Mouse (Mus musculus): ENCODE results near the gene Ccnd3. TPM values are rescaled to one million over a fixed set of nuclear protein-coding genes. Genes with fewer than 3 reads are reported as not detected.

The Ccnd3 gene
- polyA plus RNA-seq, 1 experiment from 2014 or later = 428 TPM

DNA sequence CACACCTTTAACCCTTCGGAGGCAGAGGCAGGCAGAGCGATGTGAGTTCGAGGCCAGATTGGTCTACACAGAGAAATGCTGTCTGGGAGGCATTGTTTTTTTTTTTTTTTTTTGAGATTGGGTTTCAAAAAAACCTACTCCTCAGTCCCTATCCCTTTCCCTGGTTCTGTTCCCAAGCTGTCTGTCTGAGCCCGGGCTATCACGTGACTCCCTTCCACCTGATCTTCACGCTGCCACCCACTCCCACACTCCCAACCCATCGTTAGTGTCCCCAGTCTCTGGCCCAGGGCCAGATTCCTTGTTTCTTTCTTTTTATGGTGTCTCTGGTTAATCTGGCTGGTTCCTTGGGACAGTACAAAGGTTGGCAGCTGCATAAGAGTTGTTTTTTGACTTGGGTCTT lies 46.2 kb downstream of the Ccnd3 start:
- Histone ChIP-seq H3K4me1 (ENCODE audit: control insufficient read depth, insufficient read depth, low read length) (no peaks in the 10 kb centered on the region; the same call in 1 of the 2 replicates), H3K4me2 (replicated peaks; ENCODE audit: low read depth, low read length) (no peak overlapping the region), H3K4me3 (ENCODE audit: low read depth, low read length) (no peak overlapping the region), H3K9ac (replicated peaks; ENCODE audit: low read depth, low read length) (no peak overlapping the region), H3K27me3 (ENCODE audit: control insufficient read depth, insufficient read depth, low read length) (no peaks in the 10 kb centered on the region), H3K36me3 (ENCODE audit: control insufficient read depth, insufficient read depth, low read length) (no peaks in the 10 kb centered on the region), H3K27ac (ENCODE audit: low read length) (no peak overlapping the region), H3K9me3 (ENCODE audit: control insufficient read depth, low read depth, low read length) (no peaks in the 10 kb centered on the region)
- 70% methylated on average over 7 of the region's 7 CpGs for WGBS
- ATAC-seq (ENCODE audit: insufficient number of reproducible peaks, insufficient read depth, low FRiP score, low read depth) = no peak

- no peak overlapping the region for H3K4me2 ChIP-seq (replicated peaks; ENCODE audit: low read depth, low read length)
Measured at GRCm38 (mm10) chr17:47552994-47553393, 48.1 kb downstream of the Ccnd3 start.

DNA sequence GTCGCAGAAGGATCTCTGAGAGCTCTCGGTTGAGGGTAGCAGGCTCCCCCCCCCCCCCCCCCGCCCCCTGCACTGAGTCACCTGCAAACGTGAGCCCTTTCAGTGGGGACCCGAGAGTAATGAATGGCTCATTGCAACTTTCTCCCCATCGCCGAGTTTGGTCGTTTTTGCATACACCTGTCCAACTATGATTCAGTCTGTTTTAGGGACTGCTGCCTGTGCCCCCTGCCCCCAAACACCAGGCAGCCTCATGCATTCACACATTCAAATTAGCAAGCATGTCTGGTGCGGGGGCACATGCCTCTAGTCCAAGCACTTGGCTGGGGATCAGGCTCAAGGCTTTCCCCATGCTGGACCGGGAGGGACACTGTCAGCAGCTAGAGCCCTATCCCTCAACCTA lies 49.8 kb downstream of the Ccnd3 start:
- Histone ChIP-seq H3K4me3 (ENCODE audit: low read depth, low read length) (no peak overlapping the region), H3K9me3 (ENCODE audit: control insufficient read depth, low read depth, low read length) (no peaks in the 10 kb centered on the region), H3K9ac (replicated peaks; ENCODE audit: low read depth, low read length) (no peak overlapping the region), H3K4me2 (replicated peaks; ENCODE audit: low read depth, low read length) (no peak overlapping the region), H3K27me3 (ENCODE audit: control insufficient read depth, insufficient read depth, low read length) (no peaks in the 10 kb centered on the region), H3K27ac (ENCODE audit: low read length) (no peak overlapping the region), H3K36me3 (ENCODE audit: control insufficient read depth, insufficient read depth, low read length) (no peaks in the 10 kb centered on the region), H3K4me1 (ENCODE audit: control insufficient read depth, insufficient read depth, low read length) (peaks cover under 1% of the 10 kb centered on the region; the same call in 1 of the 2 replicates)
- no peak for ATAC-seq (ENCODE audit: insufficient number of reproducible peaks, insufficient read depth, low FRiP score, low read depth)
- 65% methylated on average over 9 of the region's 10 CpGs for WGBS

More at GRCm38 (mm10) chr17:47552994-47553393, 48.1 kb downstream of the Ccnd3 start:
- H3K36me3 ChIP-seq (ENCODE audit: control insufficient read depth, insufficient read depth, low read length) = no peaks in the 10 kb centered on the region
- no peak for ATAC-seq (ENCODE audit: insufficient number of reproducible peaks, insufficient read depth, low FRiP score, low read depth)
- no peaks in the 10 kb centered on the region; the same call in 1 of the 2 replicates for H3K4me1 ChIP-seq (ENCODE audit: control insufficient read depth, insufficient read depth, low read length)
- H3K4me3 ChIP-seq (ENCODE audit: low read depth, low read length) = no peak overlapping the region
- H3K27ac ChIP-seq (ENCODE audit: low read length) = no peak overlapping the region
- no peaks in the 10 kb centered on the region for H3K27me3 ChIP-seq (ENCODE audit: control insufficient read depth, insufficient read depth, low read length)
- H3K9me3 ChIP-seq (ENCODE audit: control insufficient read depth, low read depth, low read length) = no peaks in the 10 kb centered on the region
- H3K9ac ChIP-seq (replicated peaks; ENCODE audit: low read depth, low read length) = no peak overlapping the region

GRCm38 (mm10) chr17:47557179-47557578 lies 52.3 kb downstream of the Ccnd3 start:
- H3K36me3 ChIP-seq (ENCODE audit: control insufficient read depth, insufficient read depth, low read length) = no peaks in the 10 kb centered on the region
- H3K27ac ChIP-seq (ENCODE audit: low read length) = peak overlapping the region; percentile 52; the same call in 1 of the 2 replicates
- 52% methylated on average over 3 of the region's 3 CpGs for whole genome bisulfite sequencing
- peaks cover 8% of the 10 kb centered on the region; the same call in 1 of the 2 replicates for H3K4me1 ChIP-seq (ENCODE audit: control insufficient read depth, insufficient read depth, low read length)
- ATAC-seq (ENCODE audit: insufficient number of reproducible peaks, insufficient read depth, low FRiP score, low read depth) = no peak
- H3K27me3 ChIP-seq (ENCODE audit: control insufficient read depth, insufficient read depth, low read length) = no peaks in the 10 kb centered on the region
- H3K9me3 ChIP-seq (ENCODE audit: control insufficient read depth, low read depth, low read length) = no peaks in the 10 kb centered on the region
- no peak overlapping the region for H3K4me3 ChIP-seq (ENCODE audit: low read depth, low read length)
- H3K9ac ChIP-seq (replicated peaks; ENCODE audit: low read depth, low read length) = no peak overlapping the region
- H3K4me2 ChIP-seq (replicated peaks; ENCODE audit: low read depth, low read length) = no peak overlapping the region

- 39% methylated on average over 6 of the region's 6 CpGs for WGBS
- peak; percentile 54; the same call in 1 of the 2 replicates for ATAC-seq (ENCODE audit: insufficient number of reproducible peaks, insufficient read depth, low FRiP score, low read depth)
- Histone ChIP-seq H3K36me3 (ENCODE audit: control insufficient read depth, insufficient read depth, low read length) (no peaks in the 10 kb centered on the region), H3K4me1 (ENCODE audit: control insufficient read depth, insufficient read depth, low read length) (peaks cover 8% of the 10 kb centered on the region; the same call in 1 of the 2 replicates), H3K9ac (replicated peaks; ENCODE audit: low read depth, low read length) (no peak overlapping the region), H3K27ac (ENCODE audit: low read length) (peak overlapping the region; percentile 78), H3K9me3 (ENCODE audit: control insufficient read depth, low read depth, low read length) (no peaks in the 10 kb centered on the region), H3K4me2 (replicated peaks; ENCODE audit: low read depth, low read length) (no peak overlapping the region), H3K4me3 (ENCODE audit: low read depth, low read length) (no peak overlapping the region), H3K27me3 (ENCODE audit: control insufficient read depth, insufficient read depth, low read length) (no peaks in the 10 kb centered on the region)
Measured at GRCm38 (mm10) chr17:47559726-47560125, 54.9 kb downstream of the Ccnd3 start.

DNA sequence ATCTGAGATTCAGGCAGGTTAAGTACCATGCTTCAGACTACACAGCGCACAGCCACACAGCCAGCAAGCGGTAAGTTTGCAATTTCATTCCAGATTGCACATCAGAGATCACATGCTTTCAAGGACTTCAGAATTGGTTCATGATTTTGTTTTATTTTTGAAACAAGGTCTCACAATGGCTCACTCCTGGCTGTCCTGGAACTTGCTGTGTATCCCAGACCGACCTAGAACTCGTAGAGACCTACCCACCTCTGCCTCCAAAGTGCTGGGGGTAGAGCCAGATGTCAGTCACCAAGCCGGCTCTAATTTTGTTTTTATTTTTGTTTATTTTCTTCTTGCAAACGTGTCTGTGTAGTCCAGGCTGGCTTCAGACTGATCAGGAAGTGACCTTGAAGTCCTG lies 58.0 kb downstream of the Ccnd3 start:
- Histone ChIP-seq H3K4me1 (ENCODE audit: control insufficient read depth, insufficient read depth, low read length) (peaks cover 8% of the 10 kb centered on the region; the same call in 1 of the 2 replicates), H3K36me3 (ENCODE audit: control insufficient read depth, insufficient read depth, low read length) (no peaks in the 10 kb centered on the region), H3K9me3 (ENCODE audit: control insufficient read depth, low read depth, low read length) (no peaks in the 10 kb centered on the region), H3K4me3 (ENCODE audit: low read depth, low read length) (no peak overlapping the region), H3K27ac (ENCODE audit: low read length) (no peak overlapping the region), H3K9ac (replicated peaks; ENCODE audit: low read depth, low read length) (no peak overlapping the region), H3K27me3 (ENCODE audit: control insufficient read depth, insufficient read depth, low read length) (no peaks in the 10 kb centered on the region), H3K4me2 (replicated peaks; ENCODE audit: low read depth, low read length) (no peak overlapping the region)
- 81% methylated on average over 6 of the region's 6 CpGs for WGBS
- ATAC-seq (ENCODE audit: insufficient number of reproducible peaks, insufficient read depth, low FRiP score, low read depth) = no peak

DNA sequence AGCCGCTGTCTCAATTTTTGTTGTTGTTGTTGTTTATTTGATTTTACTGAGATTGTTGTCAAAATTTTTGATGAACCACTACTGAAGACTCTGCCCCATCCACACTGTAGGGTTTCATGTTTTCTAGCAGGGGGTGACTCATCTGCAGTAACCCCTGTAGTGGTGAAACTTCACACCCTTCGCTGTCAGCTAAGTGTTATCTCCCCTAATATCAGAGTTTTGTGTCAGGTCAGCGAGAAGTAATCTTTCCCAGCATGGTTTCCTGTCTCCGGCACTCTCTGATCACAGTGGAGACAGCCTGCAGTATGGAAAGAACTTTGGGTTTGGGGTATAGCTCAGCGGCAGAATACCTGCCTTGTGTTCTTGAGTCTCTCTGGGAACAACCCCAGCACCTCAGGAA lies 59.8 kb downstream of the Ccnd3 start:
- peaks cover 7% of the 10 kb centered on the region; the same call in 1 of the 2 replicates for H3K4me1 ChIP-seq (ENCODE audit: control insufficient read depth, insufficient read depth, low read length)
- H3K27ac ChIP-seq (ENCODE audit: low read length) = no peak overlapping the region
- ATAC-seq (ENCODE audit: insufficient number of reproducible peaks, insufficient read depth, low FRiP score, low read depth) = no peak
- no peaks in the 10 kb centered on the region for H3K36me3 ChIP-seq (ENCODE audit: control insufficient read depth, insufficient read depth, low read length)
- H3K27me3 ChIP-seq (ENCODE audit: control insufficient read depth, insufficient read depth, low read length) = no peaks in the 10 kb centered on the region
- H3K9ac ChIP-seq (replicated peaks; ENCODE audit: low read depth, low read length) = no peak overlapping the region
- H3K4me3 ChIP-seq (ENCODE audit: low read depth, low read length) = no peak overlapping the region
- H3K9me3 ChIP-seq (ENCODE audit: control insufficient read depth, low read depth, low read length) = no peaks in the 10 kb centered on the region
- WGBS = 74% methylated on average over 5 of the region's 5 CpGs
- H3K4me2 ChIP-seq (replicated peaks; ENCODE audit: low read depth, low read length) = no peak overlapping the region

DNA sequence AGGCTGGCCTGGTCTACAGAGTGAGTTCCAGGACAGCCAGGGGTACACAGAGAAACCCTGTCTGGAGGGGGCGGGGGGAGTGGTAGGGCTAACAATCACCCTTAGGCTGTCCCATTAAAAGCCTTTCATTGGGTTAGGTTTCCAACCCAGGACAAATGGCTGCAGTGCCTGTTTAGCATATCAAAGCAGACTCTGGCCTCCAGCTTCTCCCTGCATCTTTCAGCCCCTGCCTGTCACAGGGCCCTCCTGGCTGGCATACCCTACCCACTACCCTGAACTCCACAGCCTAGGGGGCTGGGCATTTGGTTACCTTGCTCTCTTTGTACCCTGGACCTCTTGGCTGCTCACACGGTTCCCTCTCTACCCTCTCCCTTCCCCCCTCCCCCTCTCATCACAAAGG lies 61.3 kb downstream of the Ccnd3 start:
- Histone ChIP-seq H3K4me1 (ENCODE audit: control insufficient read depth, insufficient read depth, low read length) (no peaks in the 10 kb centered on the region), H3K4me3 (ENCODE audit: low read depth, low read length) (no peak overlapping the region), H3K4me2 (replicated peaks; ENCODE audit: low read depth, low read length) (no peak overlapping the region), H3K9ac (replicated peaks; ENCODE audit: low read depth, low read length) (no peak overlapping the region), H3K9me3 (ENCODE audit: control insufficient read depth, low read depth, low read length) (no peaks in the 10 kb centered on the region), H3K27ac (ENCODE audit: low read length) (no peak overlapping the region), H3K27me3 (ENCODE audit: control insufficient read depth, insufficient read depth, low read length) (no peaks in the 10 kb centered on the region), H3K36me3 (ENCODE audit: control insufficient read depth, insufficient read depth, low read length) (no peaks in the 10 kb centered on the region)
- WGBS = 43% methylated on average over 2 of the region's 2 CpGs
- no peak for ATAC-seq (ENCODE audit: insufficient number of reproducible peaks, insufficient read depth, low FRiP score, low read depth)

DNA sequence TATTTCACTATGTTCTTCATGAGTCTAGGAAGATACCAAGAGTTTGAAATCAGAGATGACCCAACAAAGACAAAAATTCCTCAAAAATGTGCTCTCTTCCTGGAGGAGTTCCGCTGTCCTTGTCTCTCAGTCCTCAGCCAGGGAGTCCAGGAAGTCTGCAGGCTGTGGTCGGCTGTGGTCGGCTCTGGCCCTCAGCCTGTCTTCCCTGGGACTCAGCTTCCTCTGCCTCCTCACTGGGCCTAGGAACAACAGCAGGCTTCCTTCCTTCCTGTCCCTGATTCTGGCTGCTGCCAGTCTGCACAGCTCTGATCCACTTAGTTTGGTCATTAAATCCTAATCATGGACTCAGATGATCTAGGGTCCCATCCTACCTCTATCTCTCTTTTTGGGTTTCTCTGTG lies 62.4 kb downstream of the Ccnd3 start:
- 63% methylated on average over 3 of the region's 3 CpGs for WGBS
- Histone ChIP-seq H3K4me1 (ENCODE audit: control insufficient read depth, insufficient read depth, low read length) (no peaks in the 10 kb centered on the region), H3K4me2 (replicated peaks; ENCODE audit: low read depth, low read length) (no peak overlapping the region), H3K27ac (ENCODE audit: low read length) (peak overlapping the region; percentile 11; the same call in 1 of the 2 replicates), H3K9me3 (ENCODE audit: control insufficient read depth, low read depth, low read length) (no peaks in the 10 kb centered on the region), H3K9ac (replicated peaks; ENCODE audit: low read depth, low read length) (no peak overlapping the region), H3K4me3 (ENCODE audit: low read depth, low read length) (no peak overlapping the region), H3K36me3 (ENCODE audit: control insufficient read depth, insufficient read depth, low read length) (no peaks in the 10 kb centered on the region), H3K27me3 (ENCODE audit: control insufficient read depth, insufficient read depth, low read length) (no peaks in the 10 kb centered on the region)
- no peak for ATAC-seq (ENCODE audit: insufficient number of reproducible peaks, insufficient read depth, low FRiP score, low read depth)

Measured in stomach, embryonic 14.5 days (tissue).